Mouse (Mus musculus) C2C12 (cell line): ENCODE measurements around the gene Plekhs1.

Experiments used
- CTCF ChIP-seq: IDR thresholded peaks from one replicate; pipeline ENCODE4 v1.5.1; 2011; ENCODE audit not compliant: control insufficient read depth, insufficient read depth, insufficient read length
- MAX ChIP-seq: IDR thresholded peaks from one replicate; pipeline ENCODE4 v1.6.1; 2011; ENCODE audit warnings: mild to moderate bottlenecking, control low read depth
- MYOD1 ChIP-seq: IDR thresholded peaks from one replicate; pipeline ENCODE4 v1.6.1; 2011; ENCODE audit warnings: low read depth; ENCODE audit not compliant: control insufficient read depth, insufficient read length
- MYOG ChIP-seq: IDR thresholded peaks from one replicate; pipeline ENCODE4 v1.6.1; 2011; ENCODE audit not compliant: control insufficient read depth, insufficient read length; ENCODE audit errors: extremely low read depth
- USF1 ChIP-seq: IDR thresholded peaks from one replicate; pipeline ENCODE4 v1.6.1; 2011; ENCODE audit warnings: low read depth, mild to moderate bottlenecking, control low read depth, moderate library complexity

DNA sequence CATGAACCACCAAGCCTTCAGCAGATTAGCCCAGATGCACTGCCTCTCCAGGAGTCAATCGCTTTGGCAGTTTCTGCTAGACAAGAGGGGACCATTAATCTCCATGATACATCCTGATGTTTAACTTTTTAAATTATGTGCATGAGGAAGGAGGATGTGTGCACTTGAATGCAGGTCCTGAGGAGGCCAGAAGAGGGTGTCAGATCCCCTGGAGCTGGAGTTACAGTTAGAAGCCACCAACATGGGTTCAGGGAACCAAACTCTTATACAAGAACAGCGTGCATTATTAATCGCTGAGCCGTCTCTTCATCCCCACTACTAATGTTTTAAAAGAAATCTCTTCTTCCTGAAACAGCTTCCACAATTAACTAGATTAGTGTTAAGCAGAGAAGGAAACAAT is 12.7 kb upstream of the Plekhs1 start:
- TF ChIP-seq MAX, result no peak
- no peak for TF ChIP-seq CTCF
- TF ChIP-seq MYOD1, result no peak
- no peak for TF ChIP-seq MYOG
- TF ChIP-seq USF1, result no peak
